Mouse (Mus musculus): ENCODE measurements around the gene Gm10563. TPM values are rescaled to one million over a fixed set of nuclear protein-coding genes. Genes with fewer than 3 reads are reported as not detected.
"Not testable (repeated sequence)": the region's sequence is repeated elsewhere in the genome, so short reads cannot be mapped to it uniquely, and the experiment has no call there.

Gm10563 gene
- polyA plus RNA-seq (2015; fragmentation: Nextera tagmentation; extraction: Ambion mirVana): not detected in 2 replicates

DNA sequence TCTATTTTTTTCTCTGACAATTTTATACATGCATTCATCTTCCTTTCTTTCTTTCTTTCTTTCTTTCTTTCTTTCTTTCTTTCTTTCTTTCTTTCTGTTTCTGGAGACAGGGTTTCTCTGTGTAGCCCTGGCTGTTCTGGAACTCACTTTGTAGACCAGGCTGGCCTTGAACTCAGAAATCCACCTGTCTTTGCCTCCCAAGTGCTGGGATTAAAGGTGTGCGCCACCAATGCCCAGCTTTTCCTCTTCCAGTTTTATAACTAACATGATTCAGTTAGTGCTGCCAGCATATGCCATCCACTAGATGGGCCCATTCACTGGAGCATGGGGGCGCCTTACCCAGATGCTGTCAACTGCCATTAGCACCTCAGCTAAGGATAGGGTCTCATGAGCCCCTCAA lies at the start of gene Gm10563:
Gm10563 (minus strand) TSS at position 101 of the 400 bp plus-strand sequence.
- H3K4me3 ChIP-seq (replicated peaks); ATAC-seq (ENCODE audit: insufficient number of reproducible peaks, low FRiP score, low TSS enrichment, low read depth); H3K9ac ChIP-seq; H3K27ac ChIP-seq (replicated peaks); H3K4me1 ChIP-seq; H3K4me2 ChIP-seq (replicated peaks); H3K27me3 ChIP-seq; H3K9me3 ChIP-seq (replicated peaks): not testable (repeated sequence)
- 87% methylated on average over 2 of the region's 2 CpGs for WGBS
- peaks cover 87% of the 10 kb centered on the region for H3K36me3 ChIP-seq

DNA sequence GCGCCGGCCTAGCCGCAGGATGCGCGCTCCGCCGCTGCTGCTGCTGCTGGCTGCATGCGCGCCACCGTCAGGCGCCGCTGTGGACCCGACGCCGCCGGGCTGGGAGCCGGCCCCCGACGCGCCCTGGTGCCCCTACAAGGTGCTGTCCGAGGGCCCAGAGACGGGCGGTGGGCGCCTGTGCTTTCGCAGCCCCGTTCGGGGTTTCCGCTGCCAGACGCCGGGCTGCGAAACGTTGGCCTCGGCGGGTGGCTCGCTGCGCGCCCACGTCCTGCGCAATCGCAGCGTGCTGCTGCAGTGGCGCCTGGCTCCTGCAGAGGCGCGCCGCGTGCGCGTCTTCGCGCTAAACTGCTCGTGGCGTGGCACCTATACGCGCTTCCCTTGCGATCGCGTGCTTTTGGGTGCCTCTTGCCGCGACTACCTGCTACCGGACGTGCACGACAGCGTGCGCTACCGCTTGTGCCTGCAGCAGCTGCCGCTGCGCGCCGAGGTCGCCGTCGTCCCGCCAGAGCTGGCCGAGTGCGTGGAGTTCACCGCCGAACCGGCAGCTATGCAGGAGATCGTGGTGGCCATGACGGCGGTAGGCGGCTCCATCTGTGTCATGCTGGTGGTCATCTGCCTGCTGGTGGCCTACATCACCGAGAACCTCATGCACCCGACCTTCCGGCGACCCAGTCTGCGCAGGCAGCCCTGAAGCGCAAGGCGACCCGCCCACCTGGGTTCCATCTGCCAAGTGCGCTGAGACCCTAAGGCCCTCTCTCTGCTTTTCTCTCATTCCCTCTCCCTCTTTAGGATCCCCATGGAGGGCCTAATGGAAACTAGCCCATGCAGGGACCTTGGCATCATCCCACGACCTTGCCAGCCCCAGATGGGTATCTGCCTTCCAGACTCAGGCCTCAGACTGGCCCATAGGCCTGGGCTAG lies 49.5 kb upstream of the Gm10563 start:
- Histone ChIP-seq H3K9me3 (replicated peaks) (no peaks in the 10 kb centered on the region), H3K4me2 (replicated peaks) (peak overlapping the region; percentile 95), H3K36me3 (no peaks in the 10 kb centered on the region), H3K4me1 (peaks cover 26% of the 10 kb centered on the region), H3K4me3 (replicated peaks) (peak overlapping the region; percentile 74), H3K27ac (replicated peaks) (peak overlapping the region; percentile 80), H3K27me3 (peaks cover 7% of the 10 kb centered on the region; the same call in 1 of the 2 replicates), H3K9ac (peak overlapping the region; percentile 58)
- under 1% methylated on average over 91 of the region's 92 CpGs for WGBS
- peak; percentile 81 for ATAC-seq (ENCODE audit: insufficient number of reproducible peaks, low FRiP score, low TSS enrichment, low read depth)

DNA sequence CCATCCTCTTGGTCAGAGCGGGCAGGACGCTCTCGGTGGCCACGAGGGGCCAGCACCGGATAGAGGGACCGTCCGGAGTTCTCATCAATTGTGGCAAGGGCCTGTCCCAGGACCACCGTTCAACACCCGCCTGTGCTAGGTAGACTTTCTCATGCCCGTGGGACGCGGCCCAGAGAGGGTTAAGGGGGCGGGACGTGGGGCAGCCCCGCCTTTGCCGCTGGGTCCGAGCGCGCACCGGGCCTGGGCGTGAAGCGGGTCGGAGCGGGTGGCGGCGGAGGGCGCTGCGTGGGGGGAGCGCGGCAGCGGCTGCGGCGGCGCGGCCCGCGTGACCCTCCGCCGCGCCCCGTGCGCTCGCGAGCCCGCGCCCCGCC lies 48.9 kb upstream of the Gm10563 start, which contains the start of gene Fndc10:
Fndc10 (plus strand) TSS at position 232 of the 371 bp plus-strand sequence.
- Histone ChIP-seq H3K4me2 (replicated peaks) (peak within 1 kb of the TSS; percentile 95), H3K36me3 (no peaks in the 10 kb centered on the region), H3K4me1 (peaks cover 26% of the 10 kb centered on the region), H3K27ac (replicated peaks) (peak within 1 kb of the TSS; percentile 80), H3K9me3 (replicated peaks) (no peaks in the 10 kb centered on the region), H3K27me3 (peaks cover 7% of the 10 kb centered on the region; the same call in 1 of the 2 replicates), H3K4me3 (replicated peaks) (peak within 1 kb of the TSS; percentile 74), H3K9ac (peak within 1 kb of the TSS; percentile 58)
- 1% methylated on average over 46 of the region's 47 CpGs for WGBS
- peak; percentile 85 for ATAC-seq (ENCODE audit: insufficient number of reproducible peaks, low FRiP score, low TSS enrichment, low read depth)

DNA sequence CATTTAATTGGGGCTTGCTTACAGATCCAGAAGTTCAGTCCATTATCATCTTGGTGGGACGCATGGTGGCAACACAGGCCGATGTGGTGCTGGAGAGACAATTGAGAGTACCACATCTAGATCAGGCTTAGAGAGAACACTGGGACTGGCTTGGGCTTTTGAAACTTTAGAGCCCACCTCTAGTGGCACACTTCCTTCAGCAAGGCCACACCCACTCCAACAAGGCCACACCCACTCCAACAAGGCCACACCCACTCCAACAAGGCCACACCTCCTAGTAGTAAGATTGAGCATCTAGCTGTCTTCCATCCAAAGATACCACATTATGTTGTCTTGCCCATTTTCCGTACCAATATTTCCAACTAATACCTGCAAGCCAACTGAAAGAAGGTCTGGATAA lies 47.2 kb upstream of the Gm10563 start:
- H3K4me2 ChIP-seq (replicated peaks): no peak overlapping the region
- H3K27ac ChIP-seq (replicated peaks): no peak overlapping the region
- H3K9me3 ChIP-seq (replicated peaks): no peaks in the 10 kb centered on the region
- no peak overlapping the region for H3K4me3 ChIP-seq (replicated peaks)
- WGBS: 95% methylated on average over 3 of the region's 3 CpGs
- H3K9ac ChIP-seq: no peak overlapping the region
- no peaks in the 10 kb centered on the region for H3K36me3 ChIP-seq
- H3K4me1 ChIP-seq: peaks cover 26% of the 10 kb centered on the region
- peaks cover 7% of the 10 kb centered on the region; the same call in 1 of the 2 replicates for H3K27me3 ChIP-seq
- no peak for ATAC-seq (ENCODE audit: insufficient number of reproducible peaks, low FRiP score, low TSS enrichment, low read depth)

DNA sequence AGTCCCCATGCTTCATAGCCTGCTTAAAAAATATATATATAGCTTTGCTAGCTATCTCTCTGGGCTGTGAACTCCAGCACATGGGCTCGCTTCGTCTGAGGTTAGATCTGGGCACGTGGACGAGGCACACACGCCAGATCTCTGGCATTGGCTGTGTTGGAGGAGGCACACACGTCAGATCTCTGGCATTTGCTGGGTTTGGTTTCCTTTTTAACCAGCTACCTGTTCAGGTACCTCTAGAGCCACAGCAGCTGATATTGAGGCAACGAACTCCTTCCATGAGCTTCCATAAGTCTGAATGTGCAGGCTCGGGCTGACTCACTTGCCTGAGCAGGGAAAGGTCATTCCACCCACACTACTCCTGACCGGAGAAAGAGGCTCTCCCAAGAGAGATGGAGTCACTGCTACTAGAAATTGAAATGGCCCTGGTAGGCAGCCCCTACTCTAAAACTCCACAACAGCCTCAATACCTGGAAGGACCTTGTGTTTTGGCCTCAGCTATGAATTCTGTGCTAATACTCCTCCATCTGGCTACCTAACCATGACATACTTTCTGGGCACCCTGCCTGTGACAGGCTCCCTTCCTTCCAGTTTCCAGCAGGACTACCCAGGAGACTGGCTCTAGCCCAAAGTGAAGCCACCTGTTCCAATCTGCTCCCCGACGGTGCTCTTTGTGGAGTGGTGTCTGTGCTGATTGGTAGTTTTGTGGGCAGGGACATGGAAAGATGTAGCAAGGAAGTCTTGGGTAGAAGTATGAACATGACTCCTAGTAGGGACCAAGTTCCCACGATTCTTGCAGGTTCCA lies 45.6 kb upstream of the Gm10563 start:
- H3K9me3 ChIP-seq (replicated peaks): no peaks in the 10 kb centered on the region
- H3K9ac ChIP-seq: no peak overlapping the region
- H3K36me3 ChIP-seq: no peaks in the 10 kb centered on the region
- WGBS: 78% methylated on average over 12 of the region's 12 CpGs
- no peak for ATAC-seq (ENCODE audit: insufficient number of reproducible peaks, low FRiP score, low TSS enrichment, low read depth)
- H3K4me2 ChIP-seq (replicated peaks): no peak overlapping the region
- H3K4me3 ChIP-seq (replicated peaks): no peak overlapping the region
- peaks cover 12% of the 10 kb centered on the region for H3K4me1 ChIP-seq
- H3K27me3 ChIP-seq: peaks cover 7% of the 10 kb centered on the region; the same call in 1 of the 2 replicates
- no peak overlapping the region for H3K27ac ChIP-seq (replicated peaks)

DNA sequence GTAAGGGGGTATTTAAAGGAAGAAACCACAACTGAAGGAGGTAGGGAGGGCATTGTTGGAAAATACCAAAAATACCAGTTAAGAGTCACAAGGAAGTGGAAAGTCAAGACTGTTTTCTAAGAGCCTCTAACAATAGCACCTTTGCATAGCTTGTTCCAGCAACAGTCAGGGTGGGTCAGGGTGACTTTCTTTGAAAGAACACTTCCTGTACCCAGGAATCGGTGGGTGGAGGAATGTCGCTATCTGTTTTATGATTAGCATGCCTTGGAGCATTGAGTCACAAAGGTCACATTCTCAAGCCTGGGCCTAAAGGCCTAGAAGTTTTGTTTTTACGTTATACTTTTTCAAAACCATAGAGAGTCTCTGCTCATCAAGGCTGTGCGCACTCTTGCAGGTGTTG lies 42.6 kb upstream of the Gm10563 start:
- H3K4me2 ChIP-seq (replicated peaks); ATAC-seq (ENCODE audit: insufficient number of reproducible peaks, low FRiP score, low TSS enrichment, low read depth): not testable (repeated sequence)
- WGBS: 72% methylated on average over 4 of the region's 4 CpGs

DNA sequence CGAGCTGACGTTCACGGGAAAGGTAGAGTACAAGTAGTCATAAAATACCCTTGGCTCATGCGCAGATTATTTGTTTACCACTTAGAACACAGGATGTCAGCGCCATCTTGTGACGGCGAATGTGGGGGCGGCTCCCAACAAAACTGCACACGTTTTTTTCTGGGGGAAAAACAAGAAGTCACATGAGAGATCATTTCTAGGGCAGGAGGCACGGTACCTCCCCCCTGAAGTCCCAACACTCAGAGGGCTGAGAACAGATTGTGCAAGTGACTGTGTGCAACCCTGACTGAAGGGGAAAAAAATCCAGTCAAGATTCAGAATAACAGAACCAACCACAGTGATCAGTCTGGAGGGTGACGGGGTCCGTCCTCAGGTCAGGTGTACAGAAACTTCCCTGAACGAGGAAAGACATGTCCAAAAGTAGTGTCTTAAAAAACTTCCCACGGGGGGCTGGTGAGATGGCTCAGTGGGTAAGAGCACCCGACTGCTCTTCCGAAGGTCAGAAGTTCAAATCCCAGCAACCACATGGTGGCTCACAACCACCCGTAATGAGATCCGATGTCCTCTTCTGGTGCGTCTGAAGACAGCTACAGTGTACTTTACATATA lies 38.6 kb upstream of the Gm10563 start:
- not testable (repeated sequence) for H3K27ac ChIP-seq (replicated peaks); ATAC-seq (ENCODE audit: insufficient number of reproducible peaks, low FRiP score, low TSS enrichment, low read depth); H3K36me3 ChIP-seq; H3K4me1 ChIP-seq; H3K4me2 ChIP-seq (replicated peaks); H3K9me3 ChIP-seq (replicated peaks); H3K9ac ChIP-seq; H3K27me3 ChIP-seq; H3K4me3 ChIP-seq (replicated peaks)
- WGBS: 86% methylated on average over 16 of the region's 19 CpGs

More for the DNA sequence above, 42.6 kb upstream of the Gm10563 start:
- not testable (repeated sequence) for H3K9ac ChIP-seq; H3K27me3 ChIP-seq; H3K36me3 ChIP-seq; H3K27ac ChIP-seq (replicated peaks); H3K4me3 ChIP-seq (replicated peaks); H3K9me3 ChIP-seq (replicated peaks); H3K4me1 ChIP-seq

DNA sequence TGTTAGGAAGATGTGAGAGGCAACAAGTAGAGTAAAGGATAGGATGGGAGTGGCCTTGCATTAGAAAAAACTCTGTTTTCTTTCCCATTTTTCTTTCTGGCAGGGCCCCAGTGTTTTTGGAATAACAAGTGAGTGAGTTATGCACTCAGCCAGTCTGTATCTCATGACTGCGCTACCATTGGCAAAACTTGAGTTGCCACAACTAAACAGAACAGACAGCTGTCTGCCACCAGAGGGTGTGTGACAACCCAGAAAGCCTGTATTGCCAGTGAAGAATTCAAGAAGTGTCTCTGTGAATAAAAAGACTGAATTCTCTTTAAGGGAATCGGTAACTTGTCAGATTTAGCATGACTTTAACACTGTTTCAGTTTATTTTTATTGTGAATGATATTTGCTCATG lies 30.8 kb upstream of the Gm10563 start:
- Histone ChIP-seq H3K27ac (replicated peaks) (no peak overlapping the region), H3K4me2 (replicated peaks) (no peak overlapping the region), H3K9me3 (replicated peaks) (no peaks in the 10 kb centered on the region), H3K4me1 (no peaks in the 10 kb centered on the region), H3K36me3 (no peaks in the 10 kb centered on the region), H3K27me3 (no peaks in the 10 kb centered on the region), H3K4me3 (replicated peaks) (no peak overlapping the region), H3K9ac (no peak overlapping the region)
- 84% methylated on average over 2 of the region's 2 CpGs for WGBS
- no peak for ATAC-seq (ENCODE audit: insufficient number of reproducible peaks, low FRiP score, low TSS enrichment, low read depth)

DNA sequence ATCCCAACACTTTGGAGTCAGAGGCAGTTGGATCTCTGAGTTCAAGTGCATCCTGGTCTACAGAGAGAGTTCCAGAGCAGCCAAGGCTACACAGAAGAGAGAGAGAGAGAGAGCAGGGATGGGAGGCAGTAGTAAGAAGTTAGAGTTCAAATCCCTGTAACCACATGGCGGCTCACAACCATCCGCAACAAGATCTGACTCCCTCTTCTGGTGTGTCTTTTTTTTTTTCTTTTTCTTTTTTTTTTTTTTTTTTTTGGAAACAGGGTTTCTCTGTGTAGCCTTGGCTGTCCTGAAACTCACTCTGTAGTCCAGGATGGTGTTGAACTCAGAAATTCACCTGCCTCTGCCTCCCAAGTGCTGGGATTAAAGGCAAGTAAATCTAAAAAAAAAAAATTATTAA lies 26.9 kb upstream of the Gm10563 start:
- H3K9ac ChIP-seq: no peak overlapping the region
- no peaks in the 10 kb centered on the region for H3K27me3 ChIP-seq
- no peak for ATAC-seq (ENCODE audit: insufficient number of reproducible peaks, low FRiP score, low TSS enrichment, low read depth)
- 65% methylated on average over 2 of the region's 2 CpGs for WGBS
- no peaks in the 10 kb centered on the region for H3K9me3 ChIP-seq (replicated peaks)
- H3K4me1 ChIP-seq: peaks cover 12% of the 10 kb centered on the region
- no peak overlapping the region for H3K4me3 ChIP-seq (replicated peaks)
- no peak overlapping the region for H3K4me2 ChIP-seq (replicated peaks)
- no peak overlapping the region for H3K27ac ChIP-seq (replicated peaks)
- H3K36me3 ChIP-seq: no peaks in the 10 kb centered on the region

DNA sequence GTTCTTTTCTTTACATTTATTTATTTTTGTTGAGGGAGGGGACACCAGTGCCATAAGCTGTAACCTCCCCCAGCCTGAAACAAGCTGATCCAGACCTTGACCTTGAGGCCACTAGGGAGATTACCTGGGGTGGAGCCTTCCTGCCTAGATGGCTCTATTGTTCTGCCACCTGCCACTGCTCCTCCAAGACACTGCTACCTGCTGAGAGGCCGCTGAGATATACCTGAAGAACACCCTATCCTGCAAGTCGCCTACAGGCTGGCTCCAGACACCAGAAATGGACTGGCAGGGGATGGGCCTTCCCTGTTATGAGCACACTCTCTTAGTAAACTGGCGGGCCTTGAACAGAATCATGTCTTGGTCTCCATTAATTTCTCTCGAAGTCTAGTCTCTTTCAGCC lies 25.0 kb upstream of the Gm10563 start:
- not testable (repeated sequence) for H3K27me3 ChIP-seq
- WGBS: 71% methylated on average over 4 of the region's 4 CpGs

More for the DNA sequence above, 25.0 kb upstream of the Gm10563 start:
- peaks cover 13% of the 10 kb centered on the region; the same call in 1 of the 2 replicates for H3K36me3 ChIP-seq
- not testable (repeated sequence) for ATAC-seq (ENCODE audit: insufficient number of reproducible peaks, low FRiP score, low TSS enrichment, low read depth); H3K4me2 ChIP-seq (replicated peaks); H3K9me3 ChIP-seq (replicated peaks); H3K4me3 ChIP-seq (replicated peaks); H3K27ac ChIP-seq (replicated peaks); H3K9ac ChIP-seq
- peaks cover 12% of the 10 kb centered on the region for H3K4me1 ChIP-seq
